Mouse (Mus musculus): ENCODE measurements around the gene Vmn1r61. TPM values are rescaled to one million over a fixed set of nuclear protein-coding genes. Genes with fewer than 3 reads are reported as not detected.

Gene Vmn1r61
- not detected for polyA plus RNA-seq (2012; fragmentation: generic; extraction: Trizol)
- long read RNA-seq, experiment 1, result 0 reads
- long read RNA-seq, experiment 2, result 0 reads

GRCm38 (mm10) chr7:5613195-5613594 lies at the start of gene Vmn1r61:
Vmn1r61 (minus strand) TSS chr7:5613295.
- no peaks in the 10 kb centered on the region for H3K79me3 ChIP-seq (ENCODE audit: low read depth)
- TF ChIP-seq CEBPB (IDR thresholded peaks at IDR 0.05; ENCODE audit: low read depth), result no peak
- TF ChIP-seq MYOG (IDR thresholded peaks at IDR 0.05; ENCODE audit: control insufficient read depth, extremely low read depth, insufficient read length), result no peak
- no peak for TF ChIP-seq USF1 (IDR thresholded peaks at IDR 0.05; ENCODE audit: low read depth)
- no peak for TF ChIP-seq MAX (IDR thresholded peaks at IDR 0.05)
- no peak for TF ChIP-seq FOSL1 (IDR thresholded peaks at IDR 0.05; ENCODE audit: insufficient read depth, low read length, poor library complexity, severe bottlenecking)
- TF ChIP-seq MYOD1 (IDR thresholded peaks at IDR 0.05; ENCODE audit: control insufficient read depth, insufficient read length, low read depth), result no peak
- TF ChIP-seq CTCF (IDR thresholded peaks at IDR 0.05; ENCODE audit: control insufficient read depth, insufficient read depth, insufficient read length), result no peak
- H3K4me3 ChIP-seq (ENCODE audit: insufficient read depth, poor library complexity, severe bottlenecking), result no peak within 1 kb of the TSS
- H3ac ChIP-seq (ENCODE audit: control insufficient read depth, insufficient read length, low read depth), result no peak within 1 kb of the TSS
- H3K79me2 ChIP-seq (ENCODE audit: control insufficient read depth, insufficient read depth), result no peaks in the 10 kb centered on the region
- no peaks in the 10 kb centered on the region for H3K36me3 ChIP-seq (ENCODE audit: control insufficient read depth, insufficient read depth)
- H3K27me3 ChIP-seq (ENCODE audit: control insufficient read depth, insufficient read depth, insufficient read length), result no peaks in the 10 kb centered on the region

Other genes starting within 250 kb of the Vmn1r61 start
- not detected for gene Vmn1r58, start 199.9 kb downstream of the Vmn1r61 start, polyA plus RNA-seq (2012; fragmentation: generic; extraction: Trizol)
- gene Vmn1r59, start 156.5 kb downstream of the Vmn1r61 start, polyA plus RNA-seq (2012; fragmentation: generic; extraction: Trizol), result not detected
- not detected for gene Vmn2r28, start 119.3 kb downstream of the Vmn1r61 start, polyA plus RNA-seq (2012; fragmentation: generic; extraction: Trizol)
- gene Vmn1r60, start 66.0 kb downstream of the Vmn1r61 start, polyA plus RNA-seq (2012; fragmentation: generic; extraction: Trizol), result not detected
- not detected for gene Vmn1r62, start 60.3 kb upstream of the Vmn1r61 start, polyA plus RNA-seq (2012; fragmentation: generic; extraction: Trizol)
- not detected for gene Vmn1r63, start 192.2 kb upstream of the Vmn1r61 start, polyA plus RNA-seq (2012; fragmentation: generic; extraction: Trizol)

All from C2C12 (cell line).